Mouse (Mus musculus): ENCODE measurements around the gene Ccdc57.

GRCm38 (mm10) chr11:120900276-120901244 is 32.1 kb downstream of the Ccdc57 start:
- TF ChIP-seq POLR2A (IDR thresholded peaks at IDR 0.05; ENCODE audit: borderline replicate concordance, extremely low read depth, low read depth, low read length), result no peak
- TF ChIP-seq CTCF (IDR thresholded peaks at IDR 0.05; ENCODE audit: insufficient read depth, low read length), result no peak

Measured in lung, adult 2 months (tissue).